Mouse (Mus musculus) spleen, postnatal 36 days (tissue): Measurements from ENCODE around the gene Ppfia1.

ENCODE experiments used
- DNase-seq, 2 experiments: peaks; one replicate each; pipeline ENCODE4 v3.0.0; 2022; ENCODE audit warnings: low spot score in 2 of 2, mixed read lengths in 1 of 2

The Ppfia1 gene

GRCm38 (mm10) chr7:144553237-144554122 is at the start of gene Ppfia1:
TSS of gene Ppfia1 (minus strand) at chr7:144553729.
- peak; percentile 97 for DNase-seq

GRCm38 (mm10) chr7:144600333-144600900 is 46.9 kb upstream of the Ppfia1 start:
- no peak for DNase-seq

- DNase-seq: no peak
These were observed 36.0 kb upstream of the Ppfia1 start for GRCm38 (mm10) chr7:144589508-144589907.

- DNase-seq: no peak
These were observed 33.8 kb upstream of the Ppfia1 start for GRCm38 (mm10) chr7:144587291-144587690.

GRCm38 (mm10) chr7:144585648-144586047 is 32.1 kb upstream of the Ppfia1 start:
- DNase-seq: peak; percentile 25 to 29

- DNase-seq: peak; percentile 27 to 29
These were observed 30.1 kb upstream of the Ppfia1 start for GRCm38 (mm10) chr7:144583619-144584018.

- peak; percentile 92 for DNase-seq
These were observed 28.9 kb upstream of the Ppfia1 start, which contains the start of gene Fadd for GRCm38 (mm10) chr7:144582284-144582980. TSS of gene Fadd (minus strand) at chr7:144582463.

- DNase-seq: peak; percentile 82 to 86
These were observed 28.2 kb upstream of the Ppfia1 start for GRCm38 (mm10) chr7:144581559-144582283.

GRCm38 (mm10) chr7:144577876-144578275 is 24.3 kb upstream of the Ppfia1 start:
- DNase-seq: no peak

- DNase-seq: no peak
These were observed 18.7 kb upstream of the Ppfia1 start for GRCm38 (mm10) chr7:144572234-144572633.

GRCm38 (mm10) chr7:144571598-144571997 is 18.1 kb upstream of the Ppfia1 start:
- no peak for DNase-seq

- DNase-seq: no peak
These were observed 15.9 kb upstream of the Ppfia1 start for GRCm38 (mm10) chr7:144569428-144569827.

- no peak for DNase-seq
These were observed 14.6 kb upstream of the Ppfia1 start for GRCm38 (mm10) chr7:144568091-144568490.

- no peak for DNase-seq
These were observed 13.6 kb upstream of the Ppfia1 start for GRCm38 (mm10) chr7:144566921-144567682.

- DNase-seq: no peak
These were observed 10.1 kb upstream of the Ppfia1 start for GRCm38 (mm10) chr7:144563456-144564155.

GRCm38 (mm10) chr7:144562016-144562415 is 8.5 kb upstream of the Ppfia1 start:
- no peak for DNase-seq

- no peak for DNase-seq
These were observed 7.1 kb upstream of the Ppfia1 start for GRCm38 (mm10) chr7:144560594-144560993.

- DNase-seq: no peak
These were observed 5.0 kb upstream of the Ppfia1 start for GRCm38 (mm10) chr7:144558552-144558951.

- DNase-seq: no peak
These were observed 569 bp upstream of the Ppfia1 start for GRCm38 (mm10) chr7:144554123-144554472.

GRCm38 (mm10) chr7:144552274-144552673 is 1.3 kb downstream of the Ppfia1 start:
- DNase-seq: no peak
